Mouse (Mus musculus) mammary gland, adult 2 months (tissue): ENCODE measurements around the gene Actrt1. TPM values are rescaled to one million over a fixed set of nuclear protein-coding genes. Genes with fewer than 3 reads are reported as not detected.

Source experiments
- polyA plus RNA-seq: library from polyadenylated mRNA; depleted of rRNA; stranded (reverse); fragments of >200 nt; gene quantifications from 2 replicates; pipeline ENCODE4 v1.2.3, GENCODE M21; 2012; ENCODE audit warnings: low replicate concordance; rRNA removed

Gene Actrt1
- polyA plus RNA-seq, result not detected in 2 replicates

GRCm38 (mm10) chrX:46328707-46329106 is at the start of gene Actrt1:
Actrt1 (plus strand) TSS chrX:46329007.

